Mouse (Mus musculus) liver, embryonic 14.5 days (tissue): ENCODE measurements around the gene Mrgbp.

Experiments
- CTCF ChIP-seq: IDR thresholded peaks from 2 replicates; pipeline ENCODE4 v1.5.1; 2016; ENCODE audit warnings: antibody characterized with exemption, low read depth, control low read depth
- EP300 ChIP-seq: IDR thresholded peaks from 2 replicates; pipeline ENCODE4 v1.6.1; 2016; ENCODE audit warnings: antibody characterized with exemption, low read depth

DNA sequence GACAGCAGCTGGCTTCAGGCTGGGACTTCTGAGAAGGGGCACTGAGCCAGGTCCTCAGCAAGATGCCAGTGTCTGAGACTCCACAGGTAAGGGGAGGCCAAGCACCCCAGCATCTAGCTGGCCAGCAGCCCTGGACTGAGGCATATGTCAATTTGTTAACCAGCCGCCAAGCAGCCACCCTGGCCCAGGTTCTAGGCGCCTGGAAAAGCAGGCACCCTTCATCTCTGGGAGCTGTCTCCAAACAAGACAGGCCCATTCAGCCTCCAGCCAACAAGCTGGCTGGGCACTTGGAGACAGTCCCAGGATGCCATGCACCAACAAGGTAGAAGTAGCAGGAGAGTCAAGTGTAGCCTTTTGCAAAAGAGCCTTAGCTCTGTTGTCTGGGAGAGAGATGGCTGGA lies 37.4 kb upstream of the Mrgbp start:
- TF ChIP-seq CTCF (no peak), EP300 (no peak)
